Mouse (Mus musculus) spleen, adult 2 months (tissue): ENCODE measurements at regions not wholly inside any gene's neighbourhood (a gene's known extent, or its start where the extent isn't known, plus 50 kb on each side); places are given as distances from the start of the nearest gene placed in this dataset.

Experiments
- CTCF ChIP-seq: fragments of 200-500 bp; IDR thresholded peaks from 2 replicates; pipeline ENCODE4 v1.5.1; 2011; ENCODE audit warnings: mild to moderate bottlenecking, inconsistent platforms; ENCODE audit not compliant: insufficient read depth, insufficient read length, insufficient replicate concordance; ENCODE audit errors: extremely low read depth
- POLR2A ChIP-seq: fragments of 200-500 bp; IDR thresholded peaks from 2 replicates; pipeline ENCODE4 v1.6.1; 2011; ENCODE audit warnings: low read depth, low read length, inconsistent platforms

GRCm38 (mm10) chr11:64760626-64761025, 218.2 kb upstream of the Elac2 start:
- TF ChIP-seq POLR2A: no peak
- no peak for TF ChIP-seq CTCF
